Mouse (Mus musculus) stomach, embryonic 14.5 days (tissue): ENCODE measurements around the gene Slc35f1. TPM values are rescaled to one million over a fixed set of nuclear protein-coding genes. Genes with fewer than 3 reads are reported as not detected.
A peak's percentile ranks its signal among the peaks of the same experiment; 100 is the strongest.

Experiments used
- ATAC-seq: fragments of 200-750 bp; cut with Nextera tagmentation; 2 replicates; pipeline ENCODE4 v1.8.0; 2017; ENCODE audit warnings: low read depth, moderate TSS enrichment; ENCODE audit not compliant: insufficient number of reproducible peaks, insufficient read depth, low FRiP score
- H3K27ac ChIP-seq: fragments of 300-500 bp; sonication (generic); 2 replicates; pipeline ENCODE4 v1.5.1; 2014; ENCODE audit warnings: mild to moderate bottlenecking, low read length, moderate library complexity, mixed read lengths
- H3K27me3 ChIP-seq: fragments of 300-500 bp; sonication (generic); 2 replicates; pipeline ENCODE4 v1.6.1; 2014; ENCODE audit warnings: low read length, control low read depth, mixed read lengths; ENCODE audit not compliant: control insufficient read depth, insufficient read depth
- H3K36me3 ChIP-seq: fragments of 300-500 bp; sonication (generic); 2 replicates; pipeline ENCODE4 v1.6.1; 2014; ENCODE audit warnings: mild to moderate bottlenecking, control low read depth, low read length, moderate library complexity, mixed read lengths; ENCODE audit not compliant: control insufficient read depth, insufficient read depth
- H3K4me1 ChIP-seq: fragments of 300-500 bp; sonication (generic); 2 replicates; pipeline ENCODE4 v1.6.1; 2014; ENCODE audit warnings: low read length, control low read depth, mixed read lengths; ENCODE audit not compliant: control insufficient read depth, insufficient read depth
- H3K4me2 ChIP-seq: fragments of 300-500 bp; sonication (generic); replicated peaks from 2 replicates; pipeline ENCODE4 v1.6.1; 2014; ENCODE audit warnings: low read depth, low read length, control low read depth
- H3K4me3 ChIP-seq: fragments of 300-500 bp; sonication (generic); 2 replicates; pipeline ENCODE4 v1.5.1; 2014; ENCODE audit warnings: low read depth, low read length, control low read depth
- H3K9ac ChIP-seq: fragments of 300-500 bp; sonication (generic); replicated peaks from 2 replicates; pipeline ENCODE4 v1.6.1; 2014; ENCODE audit warnings: low read depth, mild to moderate bottlenecking, control low read depth, low read length, moderate library complexity, mixed read lengths
- H3K9me3 ChIP-seq: fragments of 300-500 bp; sonication (generic); 2 replicates; pipeline ENCODE4 v1.6.1; 2016; ENCODE audit warnings: low read depth, low read length, control low read depth; ENCODE audit not compliant: control insufficient read depth
- WGBS: fragments of 180-500 bp; shearing (Covaris S2); extraction: QIAGEN DNeasy Blood & Tissue Kit; methylation state at CpG from one replicate; pipeline ENCODE4 v1.1.7; 2014; 5-methylcytosine and 5-hydroxymethylcytosine counted together
- polyA plus RNA-seq: library from polyadenylated mRNA; unstranded; fragments of >200 nt; fragmentation: Nextera tagmentation; extraction: Ambion mirVana; gene quantifications from 2 replicates; pipeline ENCODE4 v1.2.1, GENCODE M21; 2014

Gene Slc35f1
- polyA plus RNA-seq, 1 experiment from 2014 or later = 3.4 TPM

DNA sequence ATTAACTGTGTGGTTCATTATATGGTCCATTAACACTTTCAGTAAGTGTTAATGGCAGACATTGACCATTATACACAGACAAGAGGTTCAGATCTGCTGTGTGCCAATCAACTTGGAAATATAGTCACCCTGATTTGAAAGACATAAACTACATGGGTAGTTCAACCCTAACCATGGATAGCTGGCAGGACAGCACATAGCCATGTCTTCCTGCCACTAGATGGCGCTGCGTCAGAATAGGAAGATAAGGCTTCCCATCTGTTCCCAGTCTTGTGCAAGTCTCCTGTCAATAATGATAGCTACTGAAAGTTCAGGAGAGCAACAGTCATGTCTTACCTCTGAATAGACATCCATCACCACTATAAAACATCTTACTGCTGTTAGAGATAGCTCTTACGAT, 424.7 kb downstream of the Slc35f1 start:
- Histone ChIP-seq H3K9me3 (no peaks in the 10 kb centered on the region), H3K36me3 (no peaks in the 10 kb centered on the region), H3K4me3 (no peak overlapping the region), H3K4me2 (no peak overlapping the region), H3K4me1 (no peaks in the 10 kb centered on the region), H3K27me3 (no peaks in the 10 kb centered on the region), H3K9ac (no peak overlapping the region), H3K27ac (no peak overlapping the region)
- 0 out of 2 replicates have a peak, but pooled peaks have one; percentile 14 for ATAC-seq
- 23% methylated on average over 3 of the region's 3 CpGs for WGBS

DNA sequence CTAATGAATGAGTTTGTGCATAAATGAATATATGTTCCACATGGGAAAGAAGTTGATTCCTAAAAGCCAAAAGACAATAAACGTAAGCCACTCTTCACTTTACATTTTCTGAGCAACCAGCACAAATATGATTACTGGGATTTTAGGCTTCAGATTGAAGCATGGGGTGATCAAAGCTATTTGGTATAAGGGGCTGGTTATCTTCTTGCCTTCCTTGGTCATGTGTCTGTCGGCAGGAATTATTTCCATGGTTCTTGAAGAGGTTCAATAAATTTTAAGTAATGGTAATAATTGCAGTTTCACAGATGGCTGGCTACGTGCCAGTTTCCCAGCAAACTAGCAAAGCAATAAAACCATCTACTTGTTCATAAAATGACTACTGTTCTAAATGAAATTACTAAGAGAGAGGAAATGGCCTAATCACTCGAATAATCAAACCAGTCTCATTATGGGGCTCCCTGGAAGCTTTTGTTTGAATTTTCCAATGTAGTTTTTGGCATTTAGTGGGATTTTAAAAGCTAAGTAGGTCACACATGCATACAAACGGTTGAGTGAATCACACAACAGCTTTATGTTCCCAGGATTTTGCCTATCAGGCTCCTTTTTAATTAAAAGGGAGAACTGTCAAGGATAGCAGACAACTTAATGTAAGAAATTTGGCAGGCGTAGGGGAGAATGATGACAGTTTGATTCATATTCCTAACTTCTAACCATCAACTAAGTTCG, 425.5 kb downstream of the Slc35f1 start:
- H3K27ac ChIP-seq = no peak overlapping the region
- 69% methylated on average over 7 of the region's 7 CpGs for WGBS
- no peak overlapping the region for H3K9ac ChIP-seq
- H3K4me2 ChIP-seq = no peak overlapping the region
- H3K9me3 ChIP-seq = no peaks in the 10 kb centered on the region
- H3K4me1 ChIP-seq = no peaks in the 10 kb centered on the region
- no peaks in the 10 kb centered on the region for H3K27me3 ChIP-seq
- ATAC-seq = no peak
- H3K36me3 ChIP-seq = no peaks in the 10 kb centered on the region
- H3K4me3 ChIP-seq = no peak overlapping the region

DNA sequence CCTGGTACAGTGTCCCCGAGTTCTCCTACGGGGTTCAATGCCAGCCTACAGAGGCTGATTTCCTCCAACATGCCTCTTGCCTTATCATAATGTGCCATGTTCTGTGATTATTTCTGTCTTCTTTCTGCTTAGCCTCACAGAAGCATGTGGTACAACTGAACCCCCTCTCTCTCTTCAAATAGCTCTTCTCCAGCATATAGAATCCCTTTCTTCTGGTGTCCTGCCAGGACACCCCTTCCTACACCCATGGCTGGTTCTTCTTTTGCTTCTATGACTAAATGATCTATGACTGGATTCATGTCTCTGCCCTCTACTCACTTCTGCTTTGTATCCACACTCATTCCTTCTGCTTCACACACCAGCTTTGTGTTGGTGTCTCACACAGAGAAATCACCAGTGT, 430.3 kb downstream of the Slc35f1 start:
- Histone ChIP-seq H3K27me3 (no peaks in the 10 kb centered on the region), H3K4me2 (no peak overlapping the region), H3K36me3 (no peaks in the 10 kb centered on the region), H3K4me3 (no peak overlapping the region), H3K4me1 (no peaks in the 10 kb centered on the region), H3K9ac (no peak overlapping the region), H3K9me3 (no peaks in the 10 kb centered on the region), H3K27ac (no peak overlapping the region)
- 92% methylated on average over 2 of the region's 2 CpGs for WGBS
- ATAC-seq = no peak

DNA sequence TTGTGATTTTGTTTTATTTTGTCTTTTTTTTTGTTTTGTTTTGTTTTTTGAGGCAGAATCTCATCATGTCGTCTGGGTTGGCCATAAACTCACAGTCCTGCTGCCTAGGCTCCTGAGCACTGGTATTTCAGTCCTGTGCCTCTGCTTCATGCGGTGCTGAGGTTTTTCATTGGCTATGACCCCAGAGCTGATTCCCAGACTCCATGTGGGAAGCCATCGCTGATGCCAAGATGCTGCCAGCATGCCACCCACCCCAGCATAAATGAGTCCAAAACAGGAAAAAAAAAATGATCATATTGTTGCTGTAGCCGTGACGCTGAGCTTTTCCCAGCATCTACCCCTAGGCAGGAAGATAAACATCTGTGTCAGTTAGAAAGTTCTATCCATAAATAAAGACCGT, 434.0 kb downstream of the Slc35f1 start:
- H3K4me2 ChIP-seq = no peak overlapping the region
- no peaks in the 10 kb centered on the region for H3K36me3 ChIP-seq
- no peaks in the 10 kb centered on the region for H3K9me3 ChIP-seq
- 67% methylated on average over 6 of the region's 6 CpGs for WGBS
- H3K9ac ChIP-seq = no peak overlapping the region
- no peak overlapping the region for H3K4me3 ChIP-seq
- ATAC-seq = no peak
- no peaks in the 10 kb centered on the region for H3K27me3 ChIP-seq
- no peak overlapping the region for H3K27ac ChIP-seq
- no peaks in the 10 kb centered on the region for H3K4me1 ChIP-seq

GRCm38 (mm10) chr10:53132707-53133106, 442.4 kb downstream of the Slc35f1 start:
- 83% methylated on average over 1 of the region's 1 CpGs for WGBS
- no peaks in the 10 kb centered on the region for H3K36me3 ChIP-seq
- no peak overlapping the region for H3K4me3 ChIP-seq
- no peak overlapping the region for H3K9ac ChIP-seq
- H3K4me1 ChIP-seq = no peaks in the 10 kb centered on the region
- no peak overlapping the region for H3K4me2 ChIP-seq
- H3K27me3 ChIP-seq = no peaks in the 10 kb centered on the region
- H3K27ac ChIP-seq = no peak overlapping the region
- no peaks in the 10 kb centered on the region for H3K9me3 ChIP-seq
- no peak for ATAC-seq

GRCm38 (mm10) chr10:53150321-53150720, 460.0 kb downstream of the Slc35f1 start:
- no peak for ATAC-seq
- Histone ChIP-seq H3K36me3 (no peaks in the 10 kb centered on the region), H3K27me3 (no peaks in the 10 kb centered on the region), H3K4me2 (no peak overlapping the region), H3K27ac (no peak overlapping the region), H3K4me3 (no peak overlapping the region), H3K9me3 (no peaks in the 10 kb centered on the region), H3K4me1 (no peaks in the 10 kb centered on the region), H3K9ac (no peak overlapping the region)
- WGBS = 60% methylated on average over 2 of the region's 2 CpGs

DNA sequence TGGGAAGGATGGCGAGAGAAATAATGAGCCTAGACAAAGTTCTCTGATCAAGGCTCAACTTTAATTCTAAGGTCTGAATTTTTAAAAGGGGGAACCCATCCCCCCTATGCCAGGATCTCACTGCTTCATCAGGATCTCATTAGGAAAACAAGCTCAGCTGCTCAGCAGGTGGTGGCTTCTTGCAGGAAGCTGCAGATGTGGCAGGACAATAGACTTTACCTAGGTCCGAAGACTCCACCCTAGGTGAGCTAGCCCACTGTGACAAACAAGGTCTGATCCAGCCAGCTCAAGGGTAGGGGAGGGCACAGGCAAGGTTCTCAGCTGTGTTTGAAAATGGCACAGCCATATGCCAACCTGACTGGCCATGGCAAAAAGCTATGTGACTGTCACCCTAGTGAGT, 460.6 kb downstream of the Slc35f1 start:
- Histone ChIP-seq H3K4me1 (no peaks in the 10 kb centered on the region), H3K27ac (no peak overlapping the region), H3K4me2 (no peak overlapping the region), H3K36me3 (no peaks in the 10 kb centered on the region), H3K4me3 (no peak overlapping the region), H3K9ac (no peak overlapping the region), H3K27me3 (no peaks in the 10 kb centered on the region), H3K9me3 (no peaks in the 10 kb centered on the region)
- no peak for ATAC-seq
- WGBS = 83% methylated on average over 2 of the region's 2 CpGs

- H3K9ac ChIP-seq = no peak overlapping the region
- ATAC-seq = peak; percentile 75; the same call in 1 of the 2 replicates
- 17% methylated on average over 7 of the region's 7 CpGs for WGBS
- H3K4me3 ChIP-seq = no peak overlapping the region
- no peaks in the 10 kb centered on the region for H3K27me3 ChIP-seq
- H3K36me3 ChIP-seq = no peaks in the 10 kb centered on the region
- no peaks in the 10 kb centered on the region for H3K9me3 ChIP-seq
- no peak overlapping the region for H3K4me2 ChIP-seq
- 0 out of 2 replicates have a peak, but pooled peaks cover 8% of the 10 kb centered on the region for H3K4me1 ChIP-seq
- H3K27ac ChIP-seq = peak overlapping the region; percentile 28; the same call in 1 of the 2 replicates
These were observed 466.0 kb downstream of the Slc35f1 start for GRCm38 (mm10) chr10:53156374-53156773.

GRCm38 (mm10) chr10:53157740-53158139, 467.4 kb downstream of the Slc35f1 start:
- 57% methylated on average over 2 of the region's 2 CpGs for WGBS
- ATAC-seq = no peak

More at GRCm38 (mm10) chr10:53157740-53158139, 467.4 kb downstream of the Slc35f1 start:
- Histone ChIP-seq H3K9me3 (no peaks in the 10 kb centered on the region), H3K4me3 (no peak overlapping the region), H3K27ac (no peak overlapping the region), H3K4me2 (no peak overlapping the region), H3K9ac (no peak overlapping the region), H3K27me3 (no peaks in the 10 kb centered on the region), H3K36me3 (no peaks in the 10 kb centered on the region), H3K4me1 (0 out of 2 replicates have a peak, but pooled peaks cover 8% of the 10 kb centered on the region)
